Mouse (Mus musculus) spleen, adult 2 months (tissue): ENCODE measurements at regions not wholly inside any gene's neighbourhood (a gene's known extent, or its start where the extent isn't known, plus 50 kb on each side); places are given as distances from the start of the nearest gene placed in this dataset.

Experiments used
- CTCF ChIP-seq: fragments of 200-500 bp; IDR thresholded peaks from 2 replicates; pipeline ENCODE4 v1.5.1; 2011; ENCODE audit warnings: mild to moderate bottlenecking, inconsistent platforms; ENCODE audit not compliant: insufficient read depth, insufficient read length, insufficient replicate concordance; ENCODE audit errors: extremely low read depth
- POLR2A ChIP-seq: fragments of 200-500 bp; IDR thresholded peaks from 2 replicates; pipeline ENCODE4 v1.6.1; 2011; ENCODE audit warnings: low read depth, low read length, inconsistent platforms

DNA sequence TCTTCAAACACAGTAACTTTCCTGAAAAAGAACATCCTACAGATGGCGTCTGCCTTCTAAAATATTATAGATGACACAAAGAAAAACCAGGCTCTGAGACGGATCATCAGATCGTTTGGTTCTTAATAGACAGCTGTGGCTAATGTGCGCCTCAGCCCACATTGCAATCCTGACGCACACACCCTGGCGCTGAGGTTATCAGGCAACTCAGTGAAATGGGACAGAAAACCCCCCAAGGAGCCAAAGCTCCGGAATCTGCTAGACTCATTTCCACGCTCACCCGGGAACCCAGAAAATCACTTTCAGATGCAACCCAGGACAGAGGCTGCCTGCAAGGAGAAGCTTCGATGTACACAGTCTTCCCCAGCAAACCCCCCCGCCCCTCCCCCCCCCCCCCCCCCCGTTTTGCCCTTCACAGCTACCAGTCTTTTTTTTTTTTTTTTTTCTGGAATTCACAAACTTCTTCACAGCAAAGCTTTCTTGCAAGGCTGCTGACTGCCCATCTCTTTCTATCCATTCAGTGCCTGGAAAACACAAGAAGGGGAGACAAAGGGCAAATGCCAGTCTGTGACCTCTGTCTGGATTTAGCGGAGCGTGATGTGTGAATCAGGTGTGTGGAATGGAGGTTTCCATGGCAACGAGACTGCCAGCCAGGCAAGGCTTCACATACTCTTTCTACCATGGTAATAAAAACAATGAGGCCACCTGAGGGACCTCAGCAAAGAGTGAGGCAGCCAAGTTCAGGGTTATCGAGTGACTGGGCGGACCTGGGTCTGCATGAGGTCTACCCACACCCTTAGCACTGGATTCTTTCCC is 286.9 kb downstream of the Gm11361 start:
- no peak for TF ChIP-seq CTCF
- TF ChIP-seq POLR2A, result no peak
